Mouse (Mus musculus): Measurements from ENCODE around the gene Dnajb1. TPM values are rescaled to one million over a fixed set of nuclear protein-coding genes. Genes with fewer than 3 reads are reported as not detected.

The Dnajb1 gene
- polyA plus RNA-seq, 1 experiment from 2014 or later, result 78.2 TPM

- Histone ChIP-seq H3K27ac (replicated peaks; ENCODE audit: low read depth, low read length) (0 out of 2 replicates have a peak overlapping the region, but pooled peaks have one; percentile 30), H3K4me1 (ENCODE audit: control insufficient read depth, insufficient read depth, low read length) (peaks cover 30% of the 10 kb centered on the region), H3K36me3 (ENCODE audit: control insufficient read depth, insufficient read depth, low read length) (no peaks in the 10 kb centered on the region; the same call in 1 of the 2 replicates), H3K4me3 (ENCODE audit: low read depth, low read length) (no peak overlapping the region), H3K27me3 (ENCODE audit: control insufficient read depth, insufficient read depth, low read length) (no peaks in the 10 kb centered on the region), H3K4me2 (ENCODE audit: low read depth, severe bottlenecking) (peak overlapping the region; percentile 32; the same call in 1 of the 2 replicates), H3K9me3 (ENCODE audit: control insufficient read depth, low read length) (no peaks in the 10 kb centered on the region), H3K9ac (ENCODE audit: low read length) (peak overlapping the region; percentile 37; the same call in 1 of the 2 replicates)
- DNase-seq (ENCODE audit: low spot score) (no peak), ATAC-seq (ENCODE audit: insufficient number of reproducible peaks, low FRiP score, low TSS enrichment, low read depth) (no peak)
- 11% methylated on average over 8 of the region's 8 CpGs for WGBS
Measured at GRCm38 (mm10) chr8:83660545-83660944, 52.6 kb downstream of the Dnajb1 start.

- H3K9ac ChIP-seq (ENCODE audit: low read length), result peak overlapping the region; percentile 37
- H3K4me2 ChIP-seq (ENCODE audit: low read depth, severe bottlenecking), result peak overlapping the region; percentile 32
- 0 out of 2 replicates have a peak overlapping the region, but pooled peaks have one; percentile 30 for H3K27ac ChIP-seq (replicated peaks; ENCODE audit: low read depth, low read length)
- H3K36me3 ChIP-seq (ENCODE audit: control insufficient read depth, insufficient read depth, low read length), result no peaks in the 10 kb centered on the region; the same call in 1 of the 2 replicates
- DNase-seq (ENCODE audit: low spot score), result peak; percentile 62
- 0 out of 2 replicates have a peak overlapping the region, but pooled peaks have one; percentile 8 for H3K4me3 ChIP-seq (ENCODE audit: low read depth, low read length)
- WGBS, result 8% methylated on average over 22 of the region's 22 CpGs
- no peaks in the 10 kb centered on the region for H3K9me3 ChIP-seq (ENCODE audit: control insufficient read depth, low read length)
- H3K4me1 ChIP-seq (ENCODE audit: control insufficient read depth, insufficient read depth, low read length), result peaks cover 30% of the 10 kb centered on the region
- ATAC-seq (ENCODE audit: insufficient number of reproducible peaks, low FRiP score, low TSS enrichment, low read depth), result peak; percentile 44; the same call in 1 of the 2 replicates
- H3K27me3 ChIP-seq (ENCODE audit: control insufficient read depth, insufficient read depth, low read length), result no peaks in the 10 kb centered on the region
Measured at GRCm38 (mm10) chr8:83660995-83661680, 53.1 kb downstream of the Dnajb1 start.

Other genes with a start within 250 kb of the Dnajb1 start
- 2.5 and 2.7 TPM in 2 replicates for gene Clgn, start 218.3 kb upstream of the Dnajb1 start, polyA plus RNA-seq (2014; fragmentation: Nextera tagmentation; extraction: Ambion mirVana)
- gene Scoc, start 149.8 kb upstream of the Dnajb1 start, polyA plus RNA-seq (2014; fragmentation: Nextera tagmentation; extraction: Ambion mirVana), result 117 and 124 TPM in 2 replicates
- gene Olfr370, start 72.4 kb upstream of the Dnajb1 start, polyA plus RNA-seq (2014; fragmentation: Nextera tagmentation; extraction: Ambion mirVana), result not detected in 2 replicates
- gene Ndufb7, start 41.5 kb upstream of the Dnajb1 start, polyA plus RNA-seq (2014; fragmentation: Nextera tagmentation; extraction: Ambion mirVana), result 331 and 339 TPM in 2 replicates
- 679 and 704 TPM in 2 replicates for gene Tecr, start 222 bp upstream of the Dnajb1 start, polyA plus RNA-seq (2014; fragmentation: Nextera tagmentation; extraction: Ambion mirVana)
- gene Gipc1, start 44.5 kb downstream of the Dnajb1 start, polyA plus RNA-seq (2014; fragmentation: Nextera tagmentation; extraction: Ambion mirVana), result 163 and 178 TPM in 2 replicates
- gene Ptger1, start 58.5 kb downstream of the Dnajb1 start, polyA plus RNA-seq (2014; fragmentation: Nextera tagmentation; extraction: Ambion mirVana), result 0.59 and 1.6 TPM in 2 replicates
- 28.8 and 30.1 TPM in 2 replicates for gene Pkn1, start 91.0 kb downstream of the Dnajb1 start, polyA plus RNA-seq (2014; fragmentation: Nextera tagmentation; extraction: Ambion mirVana)
- 210 and 215 TPM in 2 replicates for gene Ddx39, start 107.0 kb downstream of the Dnajb1 start, polyA plus RNA-seq (2014; fragmentation: Nextera tagmentation; extraction: Ambion mirVana)
- gene Adgre5, start 133.1 kb downstream of the Dnajb1 start, polyA plus RNA-seq (2014; fragmentation: Nextera tagmentation; extraction: Ambion mirVana), result 24.6 and 26.4 TPM in 2 replicates

All from limb, embryonic 11.5 days (tissue).